Mouse (Mus musculus): ENCODE data around the gene Gdf1. TPM values are rescaled to one million over a fixed set of nuclear protein-coding genes. Genes with fewer than 3 reads are reported as not detected.
A peak's percentile ranks its signal among the peaks of the same experiment; 100 is the strongest.

Gdf1 gene
- polyA plus RNA-seq, 1 experiment from 2014 or later: 0.18 TPM

- Histone ChIP-seq H3K4me3 (ENCODE audit: low read depth, low read length) (no peak overlapping the region), H3K36me3 (ENCODE audit: control insufficient read depth, insufficient read depth) (peaks cover 12% of the 10 kb centered on the region), H3K9ac (ENCODE audit: low read depth, low read length) (no peak overlapping the region), H3K4me2 (ENCODE audit: low read depth, low read length) (0 out of 2 replicates have a peak overlapping the region, but pooled peaks have one; percentile 92), H3K9me3 (replicated peaks; ENCODE audit: control insufficient read depth, low read length) (no peaks in the 10 kb centered on the region), H3K27ac (ENCODE audit: low read length) (no peak overlapping the region), H3K4me1 (ENCODE audit: control insufficient read depth, low read depth, low read length) (peaks cover 18% of the 10 kb centered on the region), H3K27me3 (ENCODE audit: control insufficient read depth, insufficient read depth, low read depth, low read length) (no peaks in the 10 kb centered on the region)
- ATAC-seq (ENCODE audit: low read depth): no peak
- WGBS (ENCODE audit: insufficient replicate concordance): 46% methylated on average over 3 of the region's 3 CpGs
Measured at GRCm38 (mm10) chr8:70300881-70301280, 28.7 kb upstream of the Gdf1 start.

- H3K36me3 ChIP-seq (ENCODE audit: control insufficient read depth, insufficient read depth): peaks cover 14% of the 10 kb centered on the region
- peaks cover 18% of the 10 kb centered on the region for H3K4me1 ChIP-seq (ENCODE audit: control insufficient read depth, low read depth, low read length)
- H3K4me3 ChIP-seq (ENCODE audit: low read depth, low read length): peak within 1 kb of the TSS; percentile 89
- peak within 1 kb of the TSS; percentile 92 for H3K4me2 ChIP-seq (ENCODE audit: low read depth, low read length)
- H3K27me3 ChIP-seq (ENCODE audit: control insufficient read depth, insufficient read depth, low read depth, low read length): no peaks in the 10 kb centered on the region
- peak within 1 kb of the TSS; percentile 77 for H3K27ac ChIP-seq (ENCODE audit: low read length)
- H3K9ac ChIP-seq (ENCODE audit: low read depth, low read length): peak within 1 kb of the TSS; percentile 76
- ATAC-seq (ENCODE audit: low read depth): peak; percentile 90
- under 1% methylated on average over 40 of the region's 40 CpGs for WGBS (ENCODE audit: insufficient replicate concordance)
- H3K9me3 ChIP-seq (replicated peaks; ENCODE audit: control insufficient read depth, low read length): no peaks in the 10 kb centered on the region
Measured at GRCm38 (mm10) chr8:70302358-70302890, 27.2 kb upstream of the Gdf1 start, which contains the start of the genes Ddx49 and Cope. Ddx49 (minus strand) TSS chr8:70302489. Cope (plus strand) TSS chr8:70302518.

GRCm38 (mm10) chr8:70302901-70303300 is 26.7 kb upstream of the Gdf1 start:
- Histone ChIP-seq H3K4me2 (ENCODE audit: low read depth, low read length) (peak overlapping the region; percentile 92), H3K4me1 (ENCODE audit: control insufficient read depth, low read depth, low read length) (peaks cover 18% of the 10 kb centered on the region), H3K36me3 (ENCODE audit: control insufficient read depth, insufficient read depth) (peaks cover 19% of the 10 kb centered on the region), H3K27me3 (ENCODE audit: control insufficient read depth, insufficient read depth, low read depth, low read length) (no peaks in the 10 kb centered on the region), H3K9me3 (replicated peaks; ENCODE audit: control insufficient read depth, low read length) (no peaks in the 10 kb centered on the region), H3K9ac (ENCODE audit: low read depth, low read length) (peak overlapping the region; percentile 76), H3K4me3 (ENCODE audit: low read depth, low read length) (peak overlapping the region; percentile 89), H3K27ac (ENCODE audit: low read length) (peak overlapping the region; percentile 77)
- peak; percentile 4; the same call in 1 of the 2 replicates for ATAC-seq (ENCODE audit: low read depth)
- 3% methylated on average over 16 of the region's 16 CpGs for WGBS (ENCODE audit: insufficient replicate concordance)

GRCm38 (mm10) chr8:70309311-70309710 is 20.3 kb upstream of the Gdf1 start:
- Histone ChIP-seq H3K4me3 (ENCODE audit: low read depth, low read length) (no peak overlapping the region), H3K4me1 (ENCODE audit: control insufficient read depth, low read depth, low read length) (no peaks in the 10 kb centered on the region), H3K9me3 (replicated peaks; ENCODE audit: control insufficient read depth, low read length) (no peaks in the 10 kb centered on the region), H3K36me3 (ENCODE audit: control insufficient read depth, insufficient read depth) (peaks cover 45% of the 10 kb centered on the region), H3K27ac (ENCODE audit: low read length) (no peak overlapping the region), H3K9ac (ENCODE audit: low read depth, low read length) (no peak overlapping the region), H3K4me2 (ENCODE audit: low read depth, low read length) (no peak overlapping the region), H3K27me3 (ENCODE audit: control insufficient read depth, insufficient read depth, low read depth, low read length) (no peaks in the 10 kb centered on the region)
- ATAC-seq (ENCODE audit: low read depth): no peak
- WGBS (ENCODE audit: insufficient replicate concordance): 31% methylated on average over 2 of the region's 2 CpGs

GRCm38 (mm10) chr8:70313399-70313798 is 16.2 kb upstream of the Gdf1 start:
- H3K27me3 ChIP-seq (ENCODE audit: control insufficient read depth, insufficient read depth, low read depth, low read length): peaks cover 32% of the 10 kb centered on the region
- H3K4me3 ChIP-seq (ENCODE audit: low read depth, low read length): no peak overlapping the region
- WGBS (ENCODE audit: insufficient replicate concordance): 59% methylated on average over 2 of the region's 2 CpGs
- H3K27ac ChIP-seq (ENCODE audit: low read length): no peak overlapping the region
- peaks cover 23% of the 10 kb centered on the region for H3K36me3 ChIP-seq (ENCODE audit: control insufficient read depth, insufficient read depth)
- H3K4me2 ChIP-seq (ENCODE audit: low read depth, low read length): no peak overlapping the region
- ATAC-seq (ENCODE audit: low read depth): no peak
- no peaks in the 10 kb centered on the region for H3K9me3 ChIP-seq (replicated peaks; ENCODE audit: control insufficient read depth, low read length)
- H3K4me1 ChIP-seq (ENCODE audit: control insufficient read depth, low read depth, low read length): peaks cover 8% of the 10 kb centered on the region
- no peak overlapping the region for H3K9ac ChIP-seq (ENCODE audit: low read depth, low read length)

GRCm38 (mm10) chr8:70315624-70316510 is 13.8 kb upstream of the Gdf1 start, which contains the start of gene Cers1:
Cers1 (plus strand) TSS chr8:70315775.
- H3K4me3 ChIP-seq (ENCODE audit: low read depth, low read length): peak within 1 kb of the TSS; percentile 52
- no peaks in the 10 kb centered on the region for H3K9me3 ChIP-seq (replicated peaks; ENCODE audit: control insufficient read depth, low read length)
- peaks cover 32% of the 10 kb centered on the region for H3K27me3 ChIP-seq (ENCODE audit: control insufficient read depth, insufficient read depth, low read depth, low read length)
- no peak within 1 kb of the TSS for H3K9ac ChIP-seq (ENCODE audit: low read depth, low read length)
- peaks cover 8% of the 10 kb centered on the region for H3K4me1 ChIP-seq (ENCODE audit: control insufficient read depth, low read depth, low read length)
- H3K4me2 ChIP-seq (ENCODE audit: low read depth, low read length): peak within 1 kb of the TSS; percentile 71
- H3K27ac ChIP-seq (ENCODE audit: low read length): no peak within 1 kb of the TSS
- H3K36me3 ChIP-seq (ENCODE audit: control insufficient read depth, insufficient read depth): peaks cover 13% of the 10 kb centered on the region
- ATAC-seq (ENCODE audit: low read depth): peak; percentile 49; the same call in 1 of the 2 replicates
- WGBS (ENCODE audit: insufficient replicate concordance): 4% methylated on average over 66 of the region's 66 CpGs

- Histone ChIP-seq H3K4me2 (ENCODE audit: low read depth, low read length) (no peak overlapping the region), H3K4me3 (ENCODE audit: low read depth, low read length) (no peak overlapping the region), H3K27me3 (ENCODE audit: control insufficient read depth, insufficient read depth, low read depth, low read length) (peaks cover 32% of the 10 kb centered on the region), H3K9me3 (replicated peaks; ENCODE audit: control insufficient read depth, low read length) (no peaks in the 10 kb centered on the region), H3K4me1 (ENCODE audit: control insufficient read depth, low read depth, low read length) (peaks cover 8% of the 10 kb centered on the region), H3K36me3 (ENCODE audit: control insufficient read depth, insufficient read depth) (peaks cover 8% of the 10 kb centered on the region), H3K9ac (ENCODE audit: low read depth, low read length) (no peak overlapping the region), H3K27ac (ENCODE audit: low read length) (no peak overlapping the region)
- no peak for ATAC-seq (ENCODE audit: low read depth)
- 26% methylated on average over 15 of the region's 15 CpGs for WGBS (ENCODE audit: insufficient replicate concordance)
Measured at GRCm38 (mm10) chr8:70316511-70317504, 12.8 kb upstream of the Gdf1 start.

- ATAC-seq (ENCODE audit: low read depth): no peak
- Histone ChIP-seq H3K9me3 (replicated peaks; ENCODE audit: control insufficient read depth, low read length) (no peaks in the 10 kb centered on the region), H3K9ac (ENCODE audit: low read depth, low read length) (no peak overlapping the region), H3K27me3 (ENCODE audit: control insufficient read depth, insufficient read depth, low read depth, low read length) (peaks cover 32% of the 10 kb centered on the region), H3K36me3 (ENCODE audit: control insufficient read depth, insufficient read depth) (peaks cover 7% of the 10 kb centered on the region), H3K4me1 (ENCODE audit: control insufficient read depth, low read depth, low read length) (peaks cover 8% of the 10 kb centered on the region), H3K4me2 (ENCODE audit: low read depth, low read length) (no peak overlapping the region), H3K4me3 (ENCODE audit: low read depth, low read length) (no peak overlapping the region), H3K27ac (ENCODE audit: low read length) (no peak overlapping the region)
- 56% methylated on average over 5 of the region's 5 CpGs for WGBS (ENCODE audit: insufficient replicate concordance)
Measured at GRCm38 (mm10) chr8:70317872-70318271, 11.7 kb upstream of the Gdf1 start.

All from liver, embryonic 16.5 days (tissue).